Mouse (Mus musculus) stomach, postnatal 0 days (tissue): ENCODE measurements around the gene Akap13.

Experiments used
- CTCF ChIP-seq: IDR thresholded peaks from 2 replicates; pipeline ENCODE4 v1.5.1; 2016; ENCODE audit warnings: antibody characterized with exemption, low read depth, mild to moderate bottlenecking, moderate library complexity
- EP300 ChIP-seq: optimal IDR thresholded peaks from 2 replicates; pipeline ENCODE3; 2016; ENCODE audit warnings: antibody characterized with exemption

DNA sequence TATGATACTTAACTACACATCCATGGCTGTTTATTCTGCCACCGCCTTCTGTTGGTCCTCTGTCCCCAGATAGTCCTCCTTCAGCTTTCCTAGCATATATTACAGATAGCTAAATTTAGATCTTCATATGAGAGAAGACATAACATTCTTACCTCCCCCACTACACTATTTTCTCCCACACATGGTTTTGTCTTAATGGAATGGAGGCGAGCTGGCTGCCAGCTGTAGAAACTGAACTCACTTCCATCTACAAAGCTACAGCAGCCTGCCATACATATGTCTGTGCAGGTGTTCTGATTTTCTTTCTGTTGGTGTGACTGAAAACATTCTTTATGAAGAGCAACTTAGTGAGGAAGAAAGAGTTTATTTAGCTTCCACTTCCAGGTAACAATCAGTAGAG lies 277.8 kb downstream of the Akap13 start:
- no peak for TF ChIP-seq CTCF
- no peak for TF ChIP-seq EP300
